Mouse (Mus musculus): ENCODE results near the gene Ppm1l. TPM values are rescaled to one million over a fixed set of nuclear protein-coding genes. Genes with fewer than 3 reads are reported as not detected.

Ppm1l gene
- total RNA-seq, 2 experiments from 2014 or later = 1.5 to 2.2 TPM

DNA sequence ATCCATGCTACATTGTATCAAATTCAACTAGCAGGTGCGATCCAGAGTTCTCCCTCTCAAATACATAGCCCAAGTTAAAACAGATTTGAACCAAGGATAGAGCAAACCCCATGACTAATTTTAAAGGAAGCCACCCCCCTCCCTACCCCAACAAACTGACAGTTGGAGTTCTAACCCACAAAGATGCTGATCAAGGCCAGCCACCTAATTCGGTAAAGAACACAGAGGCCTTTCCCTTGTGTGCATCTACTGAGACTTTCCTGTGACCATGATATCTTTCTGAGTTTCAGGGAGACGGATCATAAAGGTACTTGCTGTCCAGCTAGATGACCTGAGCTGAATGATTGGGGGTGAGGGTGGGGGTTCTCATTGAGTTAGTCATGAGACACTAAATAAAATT is 168.7 kb downstream of the Ppm1l start:
- ATAC-seq (replicated peaks; ENCODE audit: poor library complexity) = peak; percentile 19; the same call in 1 of the 2 replicates

DNA sequence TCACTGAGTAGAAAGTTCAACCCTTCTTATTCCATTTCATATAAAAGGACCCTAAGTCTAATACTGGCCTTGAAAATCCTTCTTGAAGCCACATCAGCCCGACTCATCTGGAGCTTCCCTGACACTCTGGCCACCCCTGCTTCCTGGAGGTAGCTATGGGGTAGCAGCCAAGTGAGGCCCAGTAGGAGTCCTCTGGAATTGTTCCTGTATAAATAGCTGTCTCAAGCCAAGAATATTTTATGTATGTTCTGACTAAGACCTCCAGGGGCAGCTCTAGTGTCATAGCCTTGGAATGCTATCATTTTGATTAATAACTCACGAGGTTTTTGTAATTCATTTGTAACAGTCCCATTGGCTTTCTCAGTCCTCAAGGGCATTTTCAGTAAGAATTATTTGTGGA is 169.1 kb downstream of the Ppm1l start:
- ATAC-seq (replicated peaks; ENCODE audit: poor library complexity) = no peak

DNA sequence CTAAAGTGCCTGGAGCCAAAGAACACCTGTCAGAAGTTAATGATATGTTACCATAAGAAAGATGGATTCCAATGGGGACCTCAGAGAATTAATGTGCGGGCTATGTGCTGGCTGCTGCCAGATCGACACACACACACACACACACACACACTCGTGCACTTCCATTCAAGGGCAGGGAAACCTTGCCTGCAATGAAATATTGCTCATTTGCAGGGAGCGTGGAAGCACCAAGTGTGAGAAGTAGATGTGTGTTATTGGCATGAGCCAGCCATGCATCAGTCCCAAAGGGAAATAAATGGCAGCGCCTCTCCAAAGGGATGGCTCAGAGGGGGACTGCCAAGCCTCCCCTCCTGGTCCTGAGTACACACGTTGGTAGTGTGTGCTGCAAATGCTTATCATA is 170.8 kb downstream of the Ppm1l start:
- no peak for ATAC-seq (replicated peaks; ENCODE audit: poor library complexity)

DNA sequence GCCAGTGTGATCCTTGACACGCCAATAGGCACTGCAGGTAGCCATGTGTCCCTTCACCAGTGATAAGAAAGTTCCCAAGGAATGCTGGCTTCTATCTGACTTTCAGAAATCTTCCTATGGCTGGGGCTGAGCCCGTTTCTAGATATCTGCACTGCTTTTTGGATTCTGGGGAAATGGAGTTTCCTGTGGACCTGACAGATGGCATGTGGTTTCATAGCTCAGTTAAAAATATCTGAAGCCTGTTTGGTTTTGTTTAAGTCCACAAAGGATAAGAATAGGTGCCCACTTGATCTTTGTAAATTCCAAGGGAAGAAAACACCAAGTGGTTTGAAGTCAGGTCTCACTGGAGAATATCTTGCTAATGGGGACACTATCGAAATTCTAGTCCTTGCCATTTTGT is 173.0 kb downstream of the Ppm1l start:
- no peak for ATAC-seq (replicated peaks; ENCODE audit: poor library complexity)

DNA sequence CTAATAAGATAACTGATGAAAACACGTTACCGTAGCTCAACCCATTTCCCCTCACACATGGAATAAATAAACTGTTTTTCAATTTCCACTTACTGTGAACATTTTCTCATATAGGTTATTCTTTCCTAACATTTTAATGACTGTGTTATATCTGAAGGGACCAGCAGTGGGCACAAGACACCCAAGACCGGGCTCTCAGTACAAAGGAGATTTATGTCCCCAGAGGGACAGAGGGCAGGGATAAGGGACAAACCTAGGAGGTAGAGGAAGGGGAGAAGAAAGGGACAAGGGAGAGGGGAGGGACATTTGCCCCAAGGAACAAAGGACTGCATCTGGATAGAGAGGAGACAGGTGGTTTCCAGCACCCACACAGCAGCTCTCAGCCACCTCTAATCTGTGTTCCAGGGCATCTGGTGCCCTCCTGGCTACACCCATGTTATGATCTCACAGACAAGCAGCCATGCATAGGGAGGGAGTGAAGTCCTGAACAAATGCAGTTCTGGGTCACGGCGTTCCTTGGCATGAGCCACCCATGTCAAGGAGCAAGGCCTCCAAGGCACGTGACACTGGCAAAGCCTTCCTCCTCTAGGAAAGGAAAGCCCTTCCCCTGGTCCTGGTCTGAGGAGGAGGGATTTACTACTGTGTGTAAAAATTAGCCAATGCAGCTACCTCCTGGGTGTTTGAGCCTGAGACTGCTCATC is 174.5 kb downstream of the Ppm1l start:
- ATAC-seq (replicated peaks; ENCODE audit: poor library complexity) = no peak

DNA sequence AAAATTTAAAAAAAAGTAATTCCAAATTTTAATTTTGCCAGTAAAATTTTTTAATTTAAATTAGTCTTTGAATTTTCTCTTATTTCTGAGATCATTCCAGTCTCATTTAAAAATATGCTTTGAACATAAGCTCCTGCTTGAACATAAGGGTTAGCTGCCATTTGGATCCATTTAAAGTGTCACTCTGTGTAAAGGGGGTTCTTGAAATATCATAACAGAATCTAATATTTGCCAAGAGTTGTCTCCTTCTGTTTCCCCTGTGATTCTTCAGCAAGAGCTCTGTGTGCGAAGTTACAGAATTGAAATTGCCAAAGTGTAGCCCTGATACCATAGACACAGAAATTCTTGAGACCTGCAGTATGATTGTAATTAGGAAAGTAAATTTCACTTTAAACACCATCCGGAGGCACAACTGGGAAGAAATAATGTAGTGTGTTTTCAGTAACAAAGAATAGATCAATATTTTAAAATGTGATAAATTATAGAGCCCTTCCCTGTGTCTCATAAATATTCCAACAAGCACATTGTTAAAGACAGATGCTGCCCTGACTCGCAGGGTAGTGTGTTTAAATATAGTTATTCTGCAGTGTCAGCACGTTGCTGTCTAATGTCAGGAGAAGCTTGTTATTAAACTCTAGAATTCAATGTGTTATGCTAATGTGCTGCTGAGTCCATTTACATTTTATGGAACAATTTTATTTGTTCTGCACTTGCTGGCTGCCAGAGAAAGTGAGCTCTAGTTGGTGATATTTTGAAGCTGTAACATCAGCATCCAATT is 177.8 kb downstream of the Ppm1l start:
- ATAC-seq (replicated peaks; ENCODE audit: poor library complexity) = no peak

DNA sequence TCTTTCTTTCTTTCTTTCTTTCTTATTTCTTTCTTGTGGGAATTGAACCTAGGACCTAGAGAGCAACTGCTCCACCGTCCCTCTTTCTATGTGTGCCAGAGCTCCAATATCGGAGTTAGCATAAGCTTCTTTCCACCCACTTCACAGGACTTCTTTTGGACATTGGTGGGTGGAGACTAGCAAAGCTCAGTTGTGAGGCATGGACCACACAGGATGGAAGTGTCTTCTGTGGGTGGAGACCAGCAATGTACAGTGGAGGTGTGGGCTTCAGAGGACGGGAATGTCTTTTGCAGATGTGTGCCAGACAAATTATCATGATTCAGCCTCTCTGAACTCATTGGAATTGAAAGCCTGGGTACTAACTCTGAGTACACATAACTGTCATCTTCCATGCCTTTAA is 180.5 kb downstream of the Ppm1l start:
- ATAC-seq (replicated peaks; ENCODE audit: poor library complexity) = no peak

DNA sequence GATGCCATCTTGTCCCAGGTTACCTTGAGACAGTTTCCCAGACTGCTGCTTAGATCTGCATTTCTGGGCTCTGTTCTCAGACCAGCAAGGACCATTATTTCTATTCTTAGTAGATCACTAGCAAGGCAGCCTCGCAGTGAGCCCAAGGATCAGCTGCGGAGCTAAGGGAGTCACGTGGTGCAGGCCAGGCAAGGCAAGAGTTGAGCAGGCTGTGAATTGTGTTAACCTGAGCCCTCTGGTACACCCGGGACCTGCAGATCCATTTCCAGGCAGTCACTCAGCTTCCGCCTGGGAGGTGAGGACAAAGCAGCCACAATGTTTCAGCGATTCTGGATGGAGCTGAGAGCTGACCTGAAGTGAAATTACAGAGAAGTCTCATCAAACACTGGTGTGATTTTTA is 185.3 kb downstream of the Ppm1l start:
- no peak for ATAC-seq (replicated peaks; ENCODE audit: poor library complexity)

DNA sequence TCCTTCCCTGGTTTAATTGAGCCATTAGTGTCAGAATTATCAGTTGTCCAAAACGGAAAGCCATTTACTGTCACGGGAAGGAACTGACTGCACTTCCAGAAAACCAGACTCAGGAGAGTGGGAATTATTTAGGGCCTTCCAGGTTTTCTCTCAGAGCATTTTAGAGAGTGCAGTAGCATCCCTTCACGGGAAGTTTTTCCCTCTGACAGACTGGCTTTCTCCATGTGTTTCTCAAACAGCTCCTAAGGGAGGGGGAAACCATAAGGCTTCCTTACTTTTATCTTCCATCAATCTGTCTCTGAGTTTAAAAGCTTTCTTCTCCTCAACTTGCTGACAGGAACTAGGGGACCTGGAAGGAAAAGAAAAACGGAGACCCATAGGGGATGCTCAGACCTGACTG is 185.9 kb downstream of the Ppm1l start:
- ATAC-seq (replicated peaks; ENCODE audit: poor library complexity) = no peak

DNA sequence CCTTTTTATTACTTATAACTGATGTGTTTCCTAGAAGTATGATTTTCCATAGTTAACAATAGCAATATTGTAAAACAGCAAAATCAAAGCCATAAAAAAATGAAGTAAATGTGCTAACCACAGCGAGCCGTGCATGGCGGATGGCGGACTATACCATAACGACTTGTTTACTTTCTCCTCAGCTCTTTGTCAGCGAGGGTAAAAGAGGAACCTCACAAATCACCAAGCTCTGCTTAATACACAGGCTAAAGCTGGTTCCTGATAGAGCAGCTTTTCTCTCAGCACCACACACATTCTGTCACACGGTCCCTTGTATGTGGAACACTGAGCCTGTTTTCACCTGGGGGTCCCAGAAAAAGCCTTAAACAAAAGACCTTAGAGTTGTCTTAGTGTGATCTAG is 188.4 kb downstream of the Ppm1l start:
- ATAC-seq (replicated peaks; ENCODE audit: poor library complexity) = peak; percentile 85

DNA sequence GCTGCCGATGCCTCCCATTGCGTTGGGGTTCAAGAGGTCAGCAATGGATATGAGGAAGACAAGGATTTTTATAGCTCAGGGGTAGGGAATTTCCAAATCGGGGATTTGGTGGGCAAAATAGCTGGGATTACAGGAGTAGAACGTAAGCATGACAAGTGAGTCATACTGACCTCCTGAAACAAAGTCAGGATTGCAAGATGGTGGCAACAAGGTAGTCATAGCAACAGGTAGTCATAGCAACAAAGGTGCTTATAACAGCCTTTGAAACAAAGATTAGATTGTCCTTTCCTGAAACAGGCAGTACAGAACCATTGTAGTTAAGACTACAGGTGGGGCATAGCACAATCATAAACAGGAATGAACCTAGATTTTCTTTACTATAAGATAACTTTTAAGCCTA is 189.7 kb downstream of the Ppm1l start:
- no peak for ATAC-seq (replicated peaks; ENCODE audit: poor library complexity)

DNA sequence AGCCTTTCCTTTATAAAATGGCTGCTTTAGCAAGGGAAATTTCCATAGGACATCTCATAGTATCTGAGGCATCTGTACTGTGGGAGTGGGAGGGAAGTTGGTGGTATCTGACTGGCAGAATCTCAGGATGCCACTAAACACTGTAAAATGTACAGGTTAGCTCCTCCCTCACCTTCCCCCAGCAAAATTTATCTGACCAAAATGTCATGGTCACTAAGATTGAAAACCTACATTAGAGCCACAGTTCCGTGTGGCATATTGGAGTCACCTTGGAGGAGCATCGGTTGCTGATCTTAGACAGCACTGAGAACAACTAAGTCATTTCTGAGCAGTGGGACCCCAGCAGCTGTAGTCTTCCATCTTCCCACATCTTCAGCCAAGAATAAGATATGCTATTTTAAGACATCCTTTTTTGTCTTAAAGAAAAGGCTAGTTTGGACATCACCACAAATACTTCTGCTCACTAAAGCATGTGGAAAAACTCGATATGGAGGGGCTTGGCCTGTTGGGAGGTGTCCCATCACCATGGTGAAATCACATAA is 192.8 kb downstream of the Ppm1l start:
- ATAC-seq (replicated peaks; ENCODE audit: poor library complexity) = no peak

DNA sequence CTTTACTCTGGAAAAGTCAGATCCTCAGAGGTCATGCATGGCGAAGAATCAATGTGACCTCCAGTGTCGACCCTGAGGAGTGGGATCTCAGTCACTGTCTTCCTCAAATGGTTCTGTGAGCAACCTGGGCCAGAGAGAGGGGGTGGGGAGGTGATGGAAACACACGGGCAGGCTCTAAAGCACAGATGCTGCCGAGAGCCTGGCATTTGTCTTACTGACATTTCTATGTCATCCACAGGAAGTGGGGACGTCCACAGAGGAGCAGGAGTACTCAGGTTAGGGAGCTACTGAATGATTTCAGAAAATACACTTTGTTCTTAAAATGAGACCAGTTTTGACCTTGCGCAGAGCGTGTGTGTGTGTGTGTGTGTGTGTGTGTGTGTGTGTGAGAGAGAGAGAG is 195.2 kb downstream of the Ppm1l start:
- ATAC-seq (replicated peaks; ENCODE audit: poor library complexity) = no peak

DNA sequence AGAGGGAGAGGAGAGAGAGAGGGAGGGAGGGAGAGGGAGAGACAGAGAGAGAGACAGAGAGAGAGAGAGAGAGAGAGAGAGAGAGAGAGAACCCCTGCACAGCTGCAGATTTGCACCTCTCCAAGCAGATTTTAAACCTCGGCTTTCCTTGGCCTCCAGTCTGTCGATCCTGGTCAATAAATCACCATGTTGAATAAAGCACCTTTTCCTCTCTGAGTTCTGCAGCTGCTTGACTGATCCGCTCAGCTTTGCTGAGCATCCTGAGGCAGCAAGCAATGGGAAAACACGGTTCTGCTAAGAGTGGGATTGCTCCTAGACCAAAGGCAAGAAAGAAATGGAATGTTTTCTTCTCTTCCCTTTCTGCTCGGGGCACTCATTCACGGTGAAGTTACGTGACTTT is 195.7 kb downstream of the Ppm1l start:
- ATAC-seq (replicated peaks; ENCODE audit: poor library complexity) = no peak

DNA sequence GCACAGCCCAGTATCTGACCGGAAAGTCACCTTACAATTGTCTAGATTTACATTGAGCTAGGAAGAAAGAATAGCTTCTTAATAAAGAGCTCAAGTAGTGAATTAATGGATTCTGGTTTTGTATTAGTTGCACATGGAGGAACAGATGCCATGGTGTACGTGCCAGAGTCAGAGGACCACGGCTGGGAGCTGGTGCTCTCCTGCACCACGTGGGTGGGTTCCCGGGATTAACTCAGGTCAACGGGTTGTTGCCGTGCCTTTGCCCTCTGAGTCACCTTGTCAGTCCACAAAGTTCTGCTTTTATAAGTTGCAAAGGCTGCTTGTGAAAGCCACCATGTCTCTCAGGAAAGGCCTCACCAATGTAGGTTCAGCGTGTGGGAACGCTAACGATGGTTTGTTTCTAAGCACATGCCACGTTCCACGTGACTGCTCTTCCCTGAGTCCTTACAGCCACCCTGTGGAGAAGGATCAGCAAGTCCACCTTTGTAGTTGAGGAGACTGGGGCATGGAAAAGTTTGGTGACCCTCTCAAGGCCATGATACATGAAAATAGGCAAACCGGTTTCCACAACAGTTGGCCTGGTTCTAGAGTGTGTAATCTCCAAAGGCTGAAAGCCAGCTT is 199.2 kb downstream of the Ppm1l start:
- ATAC-seq (replicated peaks; ENCODE audit: poor library complexity) = no peak

DNA sequence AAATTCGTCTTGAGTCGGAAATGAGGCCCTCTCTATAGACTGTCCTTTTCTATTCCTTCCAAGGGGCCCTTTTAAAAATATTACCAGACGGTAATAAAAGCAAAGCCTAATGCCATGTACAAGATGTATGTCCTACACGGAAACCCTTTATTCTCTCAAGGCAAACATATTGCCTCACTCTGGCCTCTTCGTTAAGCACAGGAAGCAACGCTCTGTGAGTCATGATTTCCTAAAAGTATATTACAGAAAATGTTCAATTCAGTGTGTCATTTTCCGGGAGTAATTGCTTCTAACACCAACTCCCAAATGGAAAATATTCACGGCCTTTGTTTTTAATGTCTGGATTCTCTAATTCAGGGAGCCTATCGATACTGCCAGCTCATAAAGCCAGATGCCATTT is 202.5 kb downstream of the Ppm1l start:
- ATAC-seq (replicated peaks; ENCODE audit: poor library complexity) = peak; percentile 50

DNA sequence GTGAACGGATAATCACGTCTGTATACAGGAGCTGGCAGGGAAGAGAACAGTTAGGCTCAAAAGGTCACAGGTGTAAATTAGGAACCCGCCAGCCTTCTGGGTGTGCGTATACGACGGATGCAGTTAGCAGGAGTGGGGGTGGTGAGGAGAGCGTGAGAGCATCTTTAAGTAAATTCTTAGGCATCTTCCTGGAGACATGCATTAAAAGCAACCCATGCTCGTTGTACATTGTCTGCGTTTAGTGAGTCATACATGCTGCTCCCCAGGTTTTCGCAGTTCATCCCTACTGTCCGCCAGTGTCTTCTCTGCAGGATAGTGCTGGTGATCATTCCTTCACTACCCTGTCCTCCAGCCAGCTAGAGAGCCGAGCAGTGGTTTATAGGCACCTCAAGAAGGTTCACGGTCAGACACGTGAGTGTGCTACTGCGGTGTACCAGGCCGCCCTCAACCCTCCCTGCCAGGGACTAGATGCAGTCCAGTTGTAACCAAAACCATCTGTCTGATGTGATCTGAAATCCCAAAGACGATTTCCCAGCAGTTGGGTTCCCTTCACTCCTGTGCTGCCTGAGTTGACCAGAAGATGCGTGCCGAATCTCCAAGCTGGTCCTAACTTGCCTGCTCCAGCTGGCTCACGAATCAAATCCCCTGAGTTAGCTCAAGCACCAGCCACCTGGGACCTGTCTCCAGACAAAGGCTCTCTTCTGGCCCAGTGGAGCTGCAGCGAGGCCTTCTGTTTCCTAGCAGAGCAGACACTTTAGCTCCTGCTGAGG is 203.3 kb downstream of the Ppm1l start:
- no peak for ATAC-seq (replicated peaks; ENCODE audit: poor library complexity)

DNA sequence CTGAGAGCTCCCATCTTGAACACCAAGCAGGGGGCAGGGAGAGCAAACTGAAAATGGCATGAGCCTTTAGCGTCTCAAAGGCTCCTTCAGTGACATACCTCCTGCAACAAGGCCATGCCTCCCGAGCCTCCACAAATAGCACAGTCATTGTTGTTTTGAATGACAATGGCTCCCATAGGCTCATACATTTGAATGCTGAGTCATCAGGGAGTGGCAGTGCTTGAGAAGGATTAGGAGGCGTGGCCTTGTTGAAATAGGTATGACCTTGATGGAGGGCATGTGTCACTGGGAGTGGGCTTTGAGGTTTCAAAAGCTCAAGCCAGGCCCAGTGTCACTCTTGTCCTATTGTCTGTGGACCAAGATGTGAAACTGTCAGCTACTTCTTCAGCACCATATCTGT is 205.6 kb downstream of the Ppm1l start:
- ATAC-seq (replicated peaks; ENCODE audit: poor library complexity) = no peak

DNA sequence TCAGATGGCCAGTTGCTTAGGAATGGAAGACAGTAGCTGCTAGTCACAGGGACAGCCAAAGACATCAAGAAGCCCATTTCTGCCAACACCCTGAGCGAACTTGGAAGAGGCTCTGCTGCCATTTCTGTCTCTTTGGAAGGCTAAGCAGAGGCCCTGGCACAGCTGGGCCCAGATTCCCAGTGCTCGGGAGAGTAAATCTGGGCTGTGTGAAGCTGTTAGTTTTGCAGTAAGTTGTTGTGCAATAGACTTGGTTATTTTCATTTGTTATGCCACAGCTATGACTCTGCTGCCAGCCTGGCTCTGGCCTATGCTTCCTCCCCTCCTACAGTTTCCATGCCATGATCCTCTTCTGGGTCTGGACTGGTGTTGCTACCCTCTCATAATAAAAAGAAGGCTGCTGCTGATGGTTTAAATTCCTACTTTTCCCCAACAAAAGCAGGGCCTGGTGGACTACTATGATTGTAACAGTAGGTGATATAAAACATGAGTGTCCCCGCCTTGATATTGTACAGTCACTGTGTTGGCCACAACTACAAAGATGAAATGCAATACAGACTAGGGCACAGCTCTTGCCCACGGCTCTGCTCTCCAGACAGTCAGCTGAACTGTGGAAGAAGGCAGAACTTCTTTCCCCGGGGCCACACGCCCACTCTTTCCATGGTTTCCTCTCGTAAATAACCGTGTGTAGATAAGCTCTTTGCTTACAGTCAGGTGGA is 207.9 kb downstream of the Ppm1l start:
- ATAC-seq (replicated peaks; ENCODE audit: poor library complexity) = peak; percentile 75

DNA sequence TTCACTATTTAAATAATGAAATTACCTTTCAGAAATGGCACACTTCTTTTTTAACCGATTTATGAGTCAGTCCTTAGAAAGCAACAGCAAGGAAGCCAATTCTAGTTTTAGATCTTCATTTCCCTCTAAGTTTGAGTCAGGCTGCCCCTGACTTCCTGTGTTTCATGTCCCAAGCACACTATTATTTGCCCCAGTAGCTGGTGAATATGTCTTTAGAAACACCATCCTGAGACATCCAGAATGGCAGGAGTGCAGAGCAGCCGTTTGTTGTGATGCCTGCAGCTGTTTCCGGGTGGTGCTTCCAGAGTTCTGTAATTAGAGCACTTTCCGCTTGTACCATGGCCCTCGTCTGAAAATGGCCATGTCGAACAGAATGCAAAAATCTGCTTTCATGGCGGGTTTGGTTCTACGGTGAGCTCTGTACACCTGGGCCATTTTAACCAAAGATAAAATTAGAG is 208.4 kb downstream of the Ppm1l start:
- peak; percentile 32 for ATAC-seq (replicated peaks; ENCODE audit: poor library complexity)
